Mouse (Mus musculus) lung, adult 2 months (tissue): ENCODE data around the gene Ppm1l.

Experiments used
- CTCF ChIP-seq: fragments of 200-500 bp; IDR thresholded peaks from 2 replicates; pipeline ENCODE4 v1.5.1; 2011; ENCODE audit warnings: mild to moderate bottlenecking, low read length, control low read depth; ENCODE audit not compliant: insufficient read depth
- POLR2A ChIP-seq: fragments of 200-500 bp; IDR thresholded peaks from 2 replicates; pipeline ENCODE4 v1.6.1; 2011; ENCODE audit warnings: low read depth, mild to moderate bottlenecking, control low read depth, low read length, borderline replicate concordance; ENCODE audit errors: extremely low read depth

DNA sequence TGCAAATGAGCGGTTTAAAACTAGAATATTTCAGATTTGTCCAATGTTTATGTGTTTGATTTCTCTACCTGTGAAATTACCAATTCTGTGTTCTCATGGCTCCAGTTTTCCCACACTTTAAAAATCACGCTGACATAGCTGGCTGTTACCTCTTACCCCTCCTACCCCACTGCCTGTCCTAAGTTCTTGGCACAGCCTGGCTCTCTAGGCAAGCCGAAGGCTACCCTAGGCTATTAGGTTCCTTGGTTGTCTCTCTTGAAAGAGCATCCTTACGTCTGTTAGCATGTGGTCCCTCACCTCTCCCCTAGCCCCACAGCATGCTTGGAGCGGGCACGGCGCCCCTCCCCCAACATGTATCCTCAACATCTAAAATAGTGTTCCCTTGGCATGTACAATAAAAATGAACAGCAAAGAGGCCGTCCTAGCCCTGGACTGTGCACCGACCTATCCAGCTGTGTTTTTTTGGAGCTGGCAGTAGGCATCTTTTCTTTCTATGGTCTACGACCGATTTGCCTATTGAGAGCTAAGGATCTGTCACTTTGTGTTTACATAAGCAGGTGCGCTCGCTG is 167.4 kb downstream of the Ppm1l start:
- TF ChIP-seq CTCF (no peak), POLR2A (no peak)
